Mouse (Mus musculus): Measurements from ENCODE around the gene 3110082I17Rik.

The 3110082I17Rik gene

DNA sequence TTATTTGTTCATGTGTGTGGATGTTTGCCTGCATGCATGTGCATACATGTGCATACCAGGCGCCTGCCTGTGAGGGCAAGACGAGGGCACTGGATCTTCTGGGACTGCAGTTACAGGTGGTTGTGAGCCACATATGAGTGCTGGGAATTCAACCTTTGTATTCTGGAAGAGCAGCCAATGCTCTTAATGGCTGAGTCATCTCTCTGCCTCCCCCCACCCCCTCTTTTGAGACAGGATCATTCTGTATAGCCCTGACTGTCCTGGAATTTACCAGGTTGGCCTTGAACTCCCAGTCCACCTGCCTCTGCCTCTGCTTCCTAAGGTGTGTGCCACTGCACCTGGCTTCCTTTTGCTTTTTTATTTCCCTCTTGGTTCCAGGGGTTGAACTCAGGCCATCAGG lies 85.5 kb downstream of the 3110082I17Rik start:
- no peak for DNase-seq

DNA sequence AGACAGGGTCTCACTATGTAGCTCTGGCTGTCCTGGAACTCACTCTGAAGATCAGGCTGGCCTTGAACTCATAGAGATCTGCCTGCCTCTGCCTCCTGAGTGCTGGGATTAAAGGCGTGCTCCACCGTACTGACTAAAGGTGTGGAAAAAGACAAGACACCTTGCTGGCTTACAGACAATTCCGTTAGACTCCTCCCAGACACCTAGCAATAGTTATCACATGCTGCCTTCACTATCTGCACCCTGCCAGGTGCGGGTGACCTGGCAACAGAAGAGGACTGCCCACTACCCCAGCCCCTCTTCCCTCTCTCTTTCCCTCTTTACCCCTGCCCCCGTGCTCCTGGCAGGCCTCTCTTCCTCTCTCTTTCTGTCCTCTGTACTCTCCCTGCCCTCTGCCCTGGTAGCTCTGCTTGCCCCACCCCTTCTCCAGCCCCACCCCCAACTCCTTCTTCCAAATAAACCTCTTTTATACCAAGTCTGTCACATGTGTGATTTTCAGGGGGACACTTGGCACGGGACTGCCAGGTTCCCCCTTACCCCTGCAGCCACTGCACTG lies 86.4 kb downstream of the 3110082I17Rik start:
- peak; percentile 65 for DNase-seq

DNA sequence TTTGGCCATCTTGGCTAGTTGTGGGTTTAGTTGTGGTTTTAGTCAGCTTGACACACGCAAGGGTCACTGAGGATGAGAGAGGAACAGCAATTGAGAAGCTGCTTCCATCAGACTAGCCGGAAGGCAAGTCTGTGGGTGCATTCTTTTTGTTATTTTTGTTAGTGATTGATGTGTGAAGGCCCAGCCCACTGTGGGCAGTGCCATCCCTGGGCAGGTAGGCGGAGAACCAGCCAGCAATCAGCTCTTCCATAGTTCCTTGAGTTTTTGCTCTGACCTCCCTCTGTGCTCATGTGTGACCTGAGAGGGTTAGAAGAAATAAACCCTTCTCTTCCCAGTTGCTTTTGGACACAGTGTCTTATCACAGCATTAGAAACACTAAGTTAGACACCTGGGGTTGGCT lies 87.2 kb downstream of the 3110082I17Rik start:
- DNase-seq, result peak; percentile 57

DNA sequence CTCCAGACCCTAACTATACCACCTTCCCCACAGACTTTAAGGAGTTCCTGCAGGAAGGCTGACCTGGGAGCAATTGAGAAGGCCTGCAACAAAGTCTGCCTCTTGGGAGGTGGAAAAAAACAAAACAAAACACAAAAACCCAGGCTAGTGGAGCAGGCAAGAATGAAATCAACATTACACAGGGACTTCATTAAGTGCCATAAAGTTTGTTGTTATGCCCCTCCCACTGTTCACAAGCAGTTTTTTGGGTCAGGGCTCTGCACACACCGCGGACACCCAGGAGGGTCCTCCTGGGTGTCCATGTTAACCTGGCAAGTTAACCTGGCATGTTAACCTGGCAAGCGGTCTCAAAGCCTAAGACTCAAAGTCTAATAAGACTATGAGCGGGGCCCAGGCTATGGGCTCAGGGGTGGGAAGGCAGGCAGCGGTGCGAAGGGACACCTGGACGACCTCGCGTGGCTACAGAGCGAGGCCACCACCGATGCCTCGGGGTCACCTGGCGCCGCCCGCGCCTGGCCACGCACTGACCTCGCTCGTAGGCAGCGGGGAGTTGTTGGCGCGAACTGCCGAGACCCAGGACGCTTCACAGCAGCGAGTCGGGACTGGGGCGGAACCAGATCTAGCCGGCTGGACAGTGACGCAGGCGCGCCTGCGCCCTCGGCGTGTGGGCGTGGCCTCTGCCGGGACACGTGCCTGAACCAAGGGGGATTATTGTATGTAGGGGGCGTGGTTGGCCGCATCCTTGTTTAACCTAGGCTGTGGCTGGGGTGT lies 88.5 kb downstream of the 3110082I17Rik start:
- DNase-seq, result peak; percentile 94

DNA sequence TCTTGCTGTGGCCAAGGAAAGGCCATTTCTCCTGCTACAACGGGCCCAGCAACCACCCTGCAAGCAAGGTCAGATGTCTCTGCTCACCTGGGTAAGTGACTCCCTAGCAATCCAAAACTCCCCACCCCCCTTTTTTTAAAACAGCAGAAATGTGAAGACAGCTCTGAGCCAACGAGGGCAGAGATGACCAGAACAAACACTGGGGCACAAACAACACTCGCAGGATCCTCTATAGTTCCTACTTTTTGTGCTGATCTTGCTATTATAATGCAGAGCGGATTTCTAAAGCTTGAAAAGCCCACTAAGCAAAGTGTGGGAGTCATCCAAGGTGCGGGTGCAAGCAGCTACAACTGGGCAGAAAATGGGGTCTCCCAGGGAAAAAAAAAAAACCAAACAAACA lies 89.2 kb downstream of the 3110082I17Rik start:
- no peak for DNase-seq

DNA sequence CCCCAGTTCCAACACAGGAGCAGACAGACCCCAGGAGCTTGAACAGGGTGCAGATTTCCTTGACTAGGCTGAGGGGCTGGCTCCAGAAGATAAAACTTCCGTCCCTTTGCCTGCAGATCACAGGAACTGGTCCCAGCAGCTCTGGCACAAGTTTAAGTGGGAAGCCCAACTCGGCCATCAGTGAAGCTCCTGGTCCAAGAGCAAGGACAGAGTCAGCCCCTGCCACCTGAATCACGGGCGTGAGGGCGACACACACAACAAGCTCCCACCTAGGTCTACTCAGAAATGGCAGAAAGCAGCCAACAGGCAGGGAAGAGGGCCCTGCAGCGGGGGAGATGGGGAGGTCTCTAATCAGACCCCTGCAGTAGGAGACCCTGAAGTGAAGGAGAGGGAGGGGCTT lies 90.0 kb downstream of the 3110082I17Rik start:
- DNase-seq, result peak; percentile 22

DNA sequence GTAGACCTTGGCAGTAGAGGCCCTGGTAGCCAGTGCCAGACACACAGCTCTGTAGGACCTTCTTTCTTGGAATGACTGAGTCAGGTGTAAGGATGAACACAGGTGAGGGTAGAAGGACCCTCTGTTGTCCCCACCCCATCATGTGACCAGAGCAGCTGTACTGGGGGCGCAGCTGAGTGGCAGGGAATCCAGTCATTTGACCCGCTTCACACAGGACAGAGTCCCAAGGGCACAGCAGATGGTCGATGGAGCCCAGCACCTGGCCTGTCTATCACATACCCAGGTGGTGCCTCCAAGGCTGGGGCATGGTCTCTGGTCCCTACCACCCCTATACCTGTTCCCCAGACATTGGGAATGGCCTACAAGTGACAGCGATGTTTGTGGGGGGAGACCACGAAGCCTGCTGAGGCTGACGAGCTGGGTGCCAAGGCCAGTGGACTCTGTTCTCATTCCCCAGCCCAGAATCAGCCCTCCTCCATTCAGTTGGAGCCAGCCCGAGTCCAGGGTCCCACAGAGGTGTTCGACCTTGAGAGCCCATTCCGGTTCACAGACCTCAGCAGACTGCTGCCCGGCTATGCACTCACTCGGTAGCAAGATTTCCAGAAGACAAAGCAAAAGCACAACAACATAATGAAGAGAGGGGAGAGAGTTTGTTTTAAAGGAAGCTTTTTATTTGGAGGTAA lies 91.5 kb downstream of the 3110082I17Rik start:
- DNase-seq, result peak; percentile 88

DNA sequence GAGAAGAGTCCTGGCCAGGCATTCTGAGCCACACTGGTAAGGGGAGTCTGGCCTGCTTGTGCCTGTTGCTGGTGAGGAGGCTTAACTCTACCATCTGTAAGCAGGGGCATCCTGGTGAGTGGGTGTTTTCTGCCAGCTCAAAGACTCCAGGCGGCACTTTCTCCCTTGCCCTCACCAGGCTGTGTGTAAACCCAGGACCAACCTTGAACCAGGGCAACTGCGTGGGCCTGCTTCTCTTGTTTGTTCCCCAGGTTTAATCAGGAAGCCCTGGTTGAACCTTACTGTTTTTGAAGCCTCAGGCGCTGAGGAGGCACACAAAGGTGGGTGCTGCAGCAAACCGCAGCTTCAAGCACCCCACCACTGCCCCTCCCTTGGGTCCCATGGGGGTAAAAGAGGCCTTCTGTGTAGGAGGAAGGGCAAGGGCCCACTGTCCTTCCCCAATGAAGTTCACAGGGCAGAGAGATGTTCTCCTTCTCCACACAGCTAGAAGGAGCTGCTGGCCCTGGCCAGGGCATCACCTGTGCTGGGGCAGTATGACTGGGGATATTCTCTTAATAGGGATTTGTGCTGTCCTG lies 92.4 kb downstream of the 3110082I17Rik start:
- peak; percentile 21 for DNase-seq

DNA sequence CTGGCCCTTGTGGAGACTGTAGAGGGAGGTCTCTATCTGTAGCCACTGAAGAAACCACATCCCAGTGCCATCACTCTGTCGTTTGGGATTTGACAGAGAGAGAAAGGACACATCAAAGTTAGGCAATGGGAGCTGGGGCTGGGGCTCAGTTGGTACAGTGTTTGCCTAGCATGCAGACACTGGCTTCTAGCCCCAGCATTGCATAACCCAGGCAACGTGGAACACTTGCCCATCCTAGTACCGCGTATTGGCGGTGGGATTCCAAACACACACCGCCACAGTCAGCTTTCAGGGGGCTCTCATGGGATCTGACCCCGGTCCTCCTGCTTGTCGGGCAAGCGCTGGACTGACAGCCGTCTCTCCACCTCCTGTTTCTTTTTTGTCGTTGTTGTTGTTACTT lies 93.8 kb downstream of the 3110082I17Rik start:
- DNase-seq, result peak; percentile 15

DNA sequence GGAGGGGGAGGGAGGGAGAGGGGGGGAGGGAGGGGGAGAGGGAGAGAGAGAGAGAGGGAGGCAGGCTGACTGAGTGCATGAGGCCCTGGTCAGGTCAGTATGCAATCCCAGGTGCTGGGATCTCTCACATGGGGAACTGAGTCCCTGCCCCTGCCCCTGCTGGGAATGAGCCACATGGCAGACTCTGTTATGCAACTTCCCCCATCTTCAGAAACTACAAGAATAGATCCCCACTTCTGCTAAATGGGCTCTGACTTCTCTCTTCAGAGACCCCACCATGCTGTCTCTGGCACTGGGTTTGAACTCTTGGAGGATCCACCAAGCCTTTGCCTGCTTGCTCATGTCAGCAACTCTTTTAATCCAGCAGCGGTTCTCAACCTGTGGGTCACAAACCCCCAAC lies 94.5 kb downstream of the 3110082I17Rik start:
- DNase-seq, result peak; percentile 45

DNA sequence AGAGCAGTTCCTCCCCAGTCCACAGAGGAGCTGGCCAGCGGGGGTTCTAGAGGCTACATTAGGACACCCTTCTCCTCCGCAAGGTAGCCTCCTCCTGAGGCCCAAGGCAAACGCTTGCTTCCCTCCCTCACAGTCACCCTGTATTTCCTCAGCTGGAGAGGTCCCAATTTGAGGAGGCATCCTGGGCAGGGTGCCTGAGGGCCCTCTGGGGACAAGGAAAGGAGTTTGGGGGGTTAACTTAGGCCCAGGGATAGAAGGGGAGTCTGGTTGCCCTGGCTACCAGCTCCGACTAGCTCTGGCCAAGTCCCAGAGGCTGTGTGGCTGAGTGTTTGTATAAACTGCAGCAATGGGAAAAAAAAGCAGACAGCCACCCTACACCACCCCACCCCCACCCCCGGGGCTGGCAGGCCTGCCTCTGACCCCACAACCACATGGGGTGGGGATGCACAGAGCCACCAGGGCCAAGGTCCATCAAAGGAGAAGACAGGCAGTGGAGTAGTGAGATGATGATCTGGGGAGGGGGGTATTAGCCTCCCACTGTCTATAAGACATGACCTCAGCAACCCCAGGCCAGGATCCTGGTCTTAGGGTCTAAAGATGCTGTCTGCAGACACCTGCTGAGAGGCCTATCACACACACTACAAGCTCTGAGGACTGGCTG lies 95.3 kb downstream of the 3110082I17Rik start:
- DNase-seq, result no peak

DNA sequence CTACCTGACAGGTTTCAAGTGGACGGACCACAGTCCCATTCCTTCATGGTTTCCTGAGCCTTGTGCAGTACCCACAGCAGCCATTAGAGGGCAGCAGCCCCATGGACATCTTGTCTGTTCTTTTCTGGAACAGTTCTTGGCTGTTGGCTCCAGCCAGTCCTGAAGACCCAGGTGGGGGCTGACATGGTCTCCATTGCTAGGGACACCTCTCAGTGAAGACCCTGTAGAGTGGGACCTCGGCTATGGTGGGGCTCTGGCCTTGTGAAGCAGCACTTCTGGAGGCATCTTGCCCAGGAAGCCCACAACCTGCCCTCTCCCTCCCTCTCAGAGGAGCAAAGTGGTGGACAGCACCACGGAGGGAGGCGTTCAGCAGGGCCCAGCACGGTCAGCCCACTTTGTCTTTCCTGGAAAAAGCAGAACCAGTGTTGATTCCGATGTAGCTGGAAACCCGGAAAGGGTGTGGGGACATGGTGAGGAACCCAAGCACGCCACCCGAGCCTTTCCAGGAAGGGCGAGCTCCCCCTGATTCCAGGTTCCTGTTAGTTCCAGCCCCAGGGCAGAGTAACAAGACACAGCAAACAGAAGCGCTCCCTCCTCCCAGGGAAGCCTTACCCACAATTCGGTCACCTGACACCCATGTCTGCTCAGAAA lies 95.9 kb downstream of the 3110082I17Rik start:
- DNase-seq, result peak; percentile 88

DNA sequence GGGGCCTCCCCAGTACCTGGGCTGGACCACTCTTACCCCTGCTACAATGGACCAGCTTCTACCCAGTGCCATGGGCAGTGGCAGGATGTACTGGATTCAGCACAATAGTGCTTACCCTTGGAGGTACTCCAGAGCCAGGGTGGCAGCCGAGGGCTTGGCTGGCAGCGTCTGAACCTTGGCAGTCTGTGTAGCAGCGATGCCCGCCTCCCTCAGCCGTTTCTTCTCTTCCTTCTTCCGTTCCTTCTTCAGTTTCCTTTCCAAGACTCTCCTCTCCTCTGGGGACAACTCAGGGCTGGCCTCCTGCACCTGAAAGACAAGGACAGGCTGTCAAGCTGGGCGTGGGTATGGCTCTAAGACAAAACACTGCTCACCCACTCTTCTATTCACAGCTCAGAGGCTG lies 96.5 kb downstream of the 3110082I17Rik start:
- DNase-seq, result no peak

DNA sequence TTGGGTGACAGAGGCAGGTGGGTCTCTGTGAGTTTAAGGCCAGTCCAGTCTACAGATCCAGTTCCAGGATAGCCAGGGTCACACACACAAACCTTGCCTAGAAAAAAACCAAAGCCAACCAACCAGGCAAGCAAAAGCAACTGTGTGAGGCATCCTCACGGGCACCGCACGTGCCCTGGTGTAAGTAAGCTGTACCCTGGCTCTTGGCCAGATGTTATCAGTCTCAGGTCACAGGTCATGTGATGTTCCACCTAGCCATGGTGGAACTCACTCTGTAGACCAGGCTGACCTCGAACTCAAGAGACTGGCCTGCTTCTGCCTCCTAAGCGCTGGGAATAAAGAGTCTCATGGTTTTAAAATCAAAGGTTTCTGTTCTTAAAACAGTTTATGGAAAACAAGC lies 101.1 kb downstream of the 3110082I17Rik start:
- DNase-seq, result no peak

DNA sequence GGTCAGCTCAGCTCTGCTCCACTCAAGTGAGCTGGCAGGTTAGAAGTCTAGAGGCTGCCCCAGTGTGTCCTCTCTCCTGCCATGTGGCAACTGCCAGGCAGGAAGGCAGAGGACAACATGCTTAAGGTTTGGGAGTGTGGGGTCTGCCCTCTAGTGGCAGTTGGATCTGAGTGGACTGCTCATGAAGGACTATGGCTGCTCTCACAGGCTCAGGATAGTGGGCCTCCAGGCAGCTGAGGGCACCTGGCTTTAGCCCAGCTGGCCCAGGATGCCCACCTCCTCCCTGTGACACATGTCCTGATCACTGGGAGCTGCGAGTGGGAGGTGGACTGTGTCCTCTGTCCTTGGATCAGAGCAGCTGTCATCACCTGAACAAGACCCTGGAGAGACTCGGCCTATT lies 101.7 kb downstream of the 3110082I17Rik start:
- DNase-seq, result peak; percentile 63

DNA sequence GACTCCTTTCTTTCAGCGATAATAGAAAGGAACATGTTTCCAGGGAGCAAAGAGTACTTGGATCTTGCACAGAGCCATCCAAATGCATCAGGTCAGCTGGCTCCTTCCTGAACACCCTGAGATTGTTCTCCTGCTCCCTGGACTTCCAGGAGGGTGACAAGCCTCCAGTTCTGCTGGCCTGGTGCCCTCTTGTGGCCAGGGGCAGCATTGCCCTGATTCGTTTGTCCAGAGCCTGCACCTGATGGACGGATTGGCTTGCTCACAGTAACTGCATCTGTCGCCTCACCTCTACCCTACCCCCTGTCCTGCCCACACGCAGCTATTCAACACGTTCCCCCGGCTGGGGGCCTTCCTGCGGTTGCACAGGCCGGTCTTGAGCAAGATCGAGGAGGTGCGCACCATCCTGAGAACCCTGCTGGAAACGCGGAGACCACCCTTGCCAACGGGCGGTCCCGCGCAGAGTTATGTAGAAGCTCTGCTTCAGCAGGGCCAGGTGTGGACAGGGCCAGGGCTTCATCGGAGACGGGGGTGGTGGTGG lies 105.0 kb downstream of the 3110082I17Rik start:
- DNase-seq, result peak; percentile 82

DNA sequence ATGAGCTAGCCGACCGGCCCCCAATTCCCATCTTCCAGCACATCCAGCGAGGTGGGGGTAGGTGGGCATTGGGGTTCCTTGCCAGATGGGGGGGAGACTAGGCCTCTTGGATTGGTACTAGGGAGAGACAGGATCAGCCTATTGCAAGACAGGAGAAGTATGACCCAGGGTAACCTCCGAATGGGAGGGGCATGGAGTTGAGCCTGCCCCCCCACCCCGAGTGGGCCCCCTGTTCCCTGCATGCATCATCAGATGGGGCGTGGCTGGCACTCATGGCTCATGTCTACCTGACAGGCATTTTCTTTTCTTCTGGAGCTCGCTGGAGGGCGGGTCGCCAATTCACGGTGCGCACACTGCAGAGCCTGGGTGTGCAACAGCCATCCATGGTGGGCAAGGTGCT lies 106.4 kb downstream of the 3110082I17Rik start:
- no peak for DNase-seq

DNA sequence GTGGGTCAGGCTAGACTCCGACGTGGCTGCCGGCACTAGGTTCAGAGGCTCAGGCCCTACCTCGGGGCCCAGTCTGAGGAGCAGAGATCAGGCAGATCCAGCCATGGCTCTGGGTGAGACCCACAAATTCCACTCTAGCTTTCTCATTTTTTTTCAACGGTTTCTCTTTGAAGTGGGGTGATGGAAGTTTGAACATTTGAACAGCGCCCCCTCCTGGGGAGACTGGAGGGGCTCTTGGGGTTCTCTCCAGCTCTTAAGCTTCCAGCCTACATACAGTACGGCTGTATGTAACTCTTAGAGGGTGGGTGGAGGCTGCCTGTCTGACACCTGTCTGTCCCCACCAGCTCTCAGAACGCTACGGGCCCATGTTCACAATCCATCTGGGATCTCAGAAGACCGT lies 106.8 kb downstream of the 3110082I17Rik start:
- DNase-seq, result no peak

DNA sequence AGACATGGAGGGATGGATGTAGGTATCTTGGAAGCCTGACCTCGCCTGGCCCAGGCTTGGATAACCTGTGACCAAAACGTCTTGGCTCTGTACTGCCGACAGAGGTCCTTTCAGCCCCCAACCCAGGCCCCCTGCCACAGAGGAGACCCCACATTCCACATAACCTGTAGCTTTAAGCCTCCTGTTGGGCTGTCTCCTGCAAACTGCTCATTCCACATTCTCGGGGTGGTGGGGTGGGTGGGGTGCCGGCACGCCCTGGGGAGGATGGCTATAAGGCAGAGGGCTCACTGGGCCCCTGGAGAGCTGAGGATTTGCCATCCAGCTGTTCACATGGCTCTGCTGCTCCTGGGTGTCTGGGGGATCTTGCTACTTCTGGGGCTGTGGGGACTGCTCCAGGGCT lies 108.0 kb downstream of the 3110082I17Rik start, which contains the start of gene Cyp2w1:
Gene Cyp2w1, plus strand, starts transcription at position 301 of the 400 bp plus-strand sequence.
- DNase-seq, result no peak

DNA sequence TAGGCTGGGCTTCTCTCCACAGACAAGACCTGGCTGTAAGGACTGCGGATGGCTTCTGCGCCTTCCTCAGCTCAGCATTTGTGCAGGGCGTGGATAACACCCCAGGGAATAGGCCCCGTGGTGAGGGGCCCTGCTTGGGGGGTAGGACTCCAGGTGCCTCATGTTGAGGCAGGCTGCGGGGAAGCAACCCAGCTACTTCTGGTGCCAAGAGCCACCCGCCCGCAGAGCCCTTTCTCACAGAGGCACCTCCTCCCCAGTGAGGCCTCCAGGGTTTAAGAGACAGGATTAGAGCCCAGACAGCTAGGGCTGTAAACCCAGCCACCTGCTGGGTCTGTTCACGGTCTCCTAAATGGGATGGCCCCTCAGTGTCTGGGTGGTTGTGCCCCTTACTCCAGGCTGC lies 108.7 kb downstream of the 3110082I17Rik start:
- no peak for DNase-seq

DNA sequence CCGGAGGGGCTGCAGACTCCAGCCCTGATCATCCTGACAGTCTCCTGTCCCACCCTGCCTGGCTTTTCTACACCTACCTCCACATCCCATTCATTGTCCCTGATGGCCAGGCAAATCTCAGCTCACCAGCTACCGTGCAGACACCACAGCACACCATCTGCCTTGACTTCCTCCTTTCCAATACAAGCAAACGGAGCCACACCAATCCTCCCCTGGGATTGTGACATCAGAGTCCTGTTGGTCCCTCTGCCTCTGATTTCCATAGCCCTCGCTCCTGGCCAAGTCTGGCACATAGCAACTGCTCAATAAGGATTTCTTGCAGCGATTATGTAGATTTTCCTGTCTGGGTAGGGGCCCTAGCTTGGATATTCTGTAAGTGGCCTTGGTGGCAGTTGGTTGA lies 109.2 kb downstream of the 3110082I17Rik start, which contains the start of gene Cox19:
Gene Cox19, minus strand, starts transcription at position 285 of the 400 bp plus-strand sequence.
- DNase-seq, result no peak

DNA sequence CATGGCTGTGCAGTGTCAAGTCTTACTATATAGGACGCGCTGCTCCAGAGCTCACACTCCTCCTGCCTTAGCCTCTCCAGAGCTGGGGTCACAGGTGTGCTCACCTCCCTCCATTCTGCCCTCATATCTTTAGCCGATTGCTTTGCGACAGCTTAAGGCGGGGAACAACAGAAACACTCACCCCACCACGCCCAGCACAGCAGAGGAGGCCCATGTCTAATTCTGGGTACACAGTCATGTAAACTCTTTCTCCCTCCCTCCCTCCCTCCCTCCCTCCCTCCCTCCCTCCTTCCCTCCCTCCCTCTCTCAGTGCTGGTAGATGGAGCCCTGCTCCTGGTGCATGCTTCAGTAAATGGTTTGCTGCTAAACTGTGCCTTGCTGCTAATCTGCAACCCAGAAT lies 110.6 kb downstream of the 3110082I17Rik start:
- DNase-seq, result no peak

All from kidney, adult 11 months (tissue).